ENCODE assay signal across 20 mouse cellular contexts in genomic region chr12:83792706-83793410, GRCm38 (mm10). TPM values are rescaled to one million over a fixed set of nuclear protein-coding genes. Genes with fewer than 3 reads are reported as not detected.
DNase-seq lines count a peak whose midpoint lies in the region; ATAC-seq and TF ChIP-seq lines count a peak whose summit lies in the region.
"Had no signal": no experiment of that assay in that cellular context is flagged by ENCODE, and none has a peak within 500 bp of the region (broad histone marks: within the 10 kb centered on the region; RNA-seq: fewer than 3 reads in every experiment).

No protein-coding gene starts in this region.

- no peak for TF ChIP-seq CTCF in Patski (IDR thresholded peaks at IDR 0.05)

- H3K4me2 ChIP-seq in intestine, embryonic 15.5 days (replicated peaks) = no peak overlapping the region
- H3K4me2 ChIP-seq in intestine, embryonic 16.5 days (ENCODE audit: low read depth, low read length) = no peak overlapping the region

- DNase-seq in Patski (ENCODE audit: low read depth, low spot score) = peak; percentile 66
- peak; percentile 21 to 27 for DNase-seq in kidney, adult 8-10 months
- peak; percentile 43 to 68 for DNase-seq in kidney, postnatal 25 days
- no peak for DNase-seq in cerebellum, adult 18-20 months
- no peak for DNase-seq in ovary, postnatal 14 days (ENCODE audit: low spot score)
- DNase-seq: adrenal gland, postnatal 36 days; cerebellum, adult 9-10 months; embryo, embryonic 11 days; gastrocnemius, postnatal 10 days; heart, adult 2 months; heart, postnatal 10 days; left cerebral cortex, postnatal 4 days; lung, postnatal 10 days; retina, postnatal 1 day had no signal

- H3K36me3 ChIP-seq in intestine, embryonic 15.5 days = peaks cover 16% of the 10 kb centered on the region
- H3K36me3 ChIP-seq in intestine, embryonic 16.5 days (ENCODE audit: control insufficient read depth, insufficient read depth, low read length) = 0 out of 2 replicates have a peak, but pooled peaks cover 9% of the 10 kb centered on the region

- in situ Hi-C loops in Patski (cut with MboI; ENCODE audit: low pct_unique_long_range_greater_than_20kb) = no loop called here

- 59% methylated on average over 10 of the region's 10 CpGs for WGBS in intestine, embryonic 15.5 days
- whole genome bisulfite sequencing in intestine, embryonic 16.5 days = 67% methylated on average over 10 of the region's 10 CpGs

- no peaks in the 10 kb centered on the region for H3K4me1 ChIP-seq in intestine, embryonic 15.5 days (replicated peaks)
- H3K4me1 ChIP-seq in intestine, embryonic 16.5 days (ENCODE audit: control insufficient read depth, insufficient read depth, low read length) = no peaks in the 10 kb centered on the region

- no peaks in the 10 kb centered on the region for H3K9me3 ChIP-seq in intestine, embryonic 15.5 days
- no peaks in the 10 kb centered on the region for H3K9me3 ChIP-seq in intestine, embryonic 16.5 days (ENCODE audit: control insufficient read depth, low read length)
- H3K9me3 ChIP-seq: midbrain, embryonic 10.5 days had no signal

- POLR2A ChIA-PET in Patski (lab: Charles Lee) = no interaction called here

- no peaks in the 10 kb centered on the region for H3K27me3 ChIP-seq in intestine, embryonic 15.5 days (replicated peaks)
- H3K27me3 ChIP-seq in intestine, embryonic 16.5 days (replicated peaks; ENCODE audit: control insufficient read depth, insufficient read depth, low read length) = no peaks in the 10 kb centered on the region
- H3K27me3 ChIP-seq in Patski = no peaks in the 10 kb centered on the region

- H3K4me3 ChIP-seq in intestine, embryonic 15.5 days (replicated peaks) = no peak overlapping the region
- no peak overlapping the region for H3K4me3 ChIP-seq in intestine, embryonic 16.5 days (ENCODE audit: low read length)
- H3K4me3 ChIP-seq: heart, adult 2 months; layer of hippocampus, adult 2 months; midbrain, embryonic 10.5 days had no signal

- ATAC-seq in intestine, embryonic 15.5 days = peak; percentile 23; the same call in 1 of the 2 replicates
- ATAC-seq in intestine, embryonic 16.5 days = no peak
- peak; percentile 74 for ATAC-seq in Patski

- H3K27ac ChIP-seq in intestine, embryonic 15.5 days = no peak overlapping the region
- no peak overlapping the region for H3K27ac ChIP-seq in intestine, embryonic 16.5 days (ENCODE audit: low read length)
- H3K27ac ChIP-seq: heart, adult 2 months; layer of hippocampus, adult 2 months; liver, embryonic 14.5 days; midbrain, embryonic 10.5 days had no signal

- H3K9ac ChIP-seq in intestine, embryonic 15.5 days = no peak overlapping the region; the same call in 1 of the 2 replicates
- no peak overlapping the region for H3K9ac ChIP-seq in intestine, embryonic 16.5 days (ENCODE audit: low read depth, low read length)
- H3K9ac ChIP-seq: liver, embryonic 14.5 days had no signal

- CTCF ChIA-PET in Patski (lab: Charles Lee) = interaction anchor here (1.4 to 1.9 kb wide), 2 partner anchors 29 to 79 kb away, joined by 4 to 5 read pairs; partner anchors contain the start of gene Papln

RNA-seq across cellular contexts. Expression of gene Papln, which starts 29.4 kb away (rescaled TPM):
- 3.6 and 3.7 TPM in 2 replicates for polyA plus RNA-seq in intestine, embryonic 15.5 days (2015; fragmentation: Nextera tagmentation; extraction: Ambion mirVana)
- polyA plus RNA-seq in intestine, embryonic 16.5 days (2015; fragmentation: Nextera tagmentation; extraction: Ambion mirVana) = 5.2 and 5.8 TPM in 2 replicates
- 2.7 TPM for polyA plus RNA-seq in Patski (2021)
- polyA plus RNA-seq: C2C12 had no signal

Comparison
In these comparisons a context has a peak if more than half of its experiments do, and no peak if none do; other contexts are left out.
1. DNase-seq: peak in Patski (single experiment), kidney, adult 8-10 months (2 of 2) and kidney, postnatal 25 days (2 of 2); none in cerebellum, adult 18-20 months (0 of 2) and ovary, postnatal 14 days (single experiment).